In genomic region chr16:94559282-94559681, GRCm38 (mm10) we compare ENCODE assay signal across 11 mouse cellular contexts. TPM values are rescaled to one million over a fixed set of nuclear protein-coding genes. Genes with fewer than 3 reads are reported as not detected.
DNase-seq lines count a peak whose midpoint lies in the region; ATAC-seq and TF ChIP-seq lines count a peak whose summit lies in the region.
"Had no signal": no experiment of that assay in that cellular context is flagged by ENCODE, and none has a peak within 500 bp of the region (broad histone marks: within the 10 kb centered on the region; RNA-seq: fewer than 3 reads in every experiment).

No protein-coding gene starts in this region.

- H3K9me3 ChIP-seq in intestine, postnatal 0 days (ENCODE audit: control insufficient read depth) = no peaks in the 10 kb centered on the region
- no peaks in the 10 kb centered on the region for H3K9me3 ChIP-seq in midbrain, embryonic 16.5 days (replicated peaks; ENCODE audit: control insufficient read depth, low read length, poor library complexity, severe bottlenecking)
- H3K9me3 ChIP-seq: forebrain, embryonic 15.5 days; hindbrain, embryonic 13.5 days had no signal

- 0 out of 2 replicates have a peak overlapping the region, but pooled peaks have one; percentile 2 for H3K4me2 ChIP-seq in intestine, postnatal 0 days (replicated peaks; ENCODE audit: low read depth)
- no peak overlapping the region for H3K4me2 ChIP-seq in midbrain, embryonic 16.5 days (ENCODE audit: low read length)
- H3K4me2 ChIP-seq: forebrain, embryonic 15.5 days; hindbrain, embryonic 13.5 days had no signal

- no peak for TF ChIP-seq POLR2A in kidney, adult 2 months (IDR thresholded peaks at IDR 0.05; ENCODE audit: low read depth, low read length)

- no peak overlapping the region for H3K9ac ChIP-seq in intestine, postnatal 0 days (ENCODE audit: low read depth, low read length)
- H3K9ac ChIP-seq in midbrain, embryonic 16.5 days (ENCODE audit: low read depth, low read length) = no peak overlapping the region
- H3K9ac ChIP-seq: forebrain, embryonic 15.5 days; hindbrain, embryonic 13.5 days had no signal

- ATAC-seq in common myeloid progenitor, adult 5-6 weeks (replicated peaks; ENCODE audit: low read depth, poor library complexity, severe bottlenecking) = peak; percentile 53
- ATAC-seq in intestine, postnatal 0 days = no peak
- no peak for ATAC-seq in midbrain, embryonic 16.5 days
- ATAC-seq: forebrain, embryonic 15.5 days had no signal

- H3K4me1 ChIP-seq in kidney, adult 2 months (ENCODE audit: control insufficient read depth, insufficient read depth, low read length) = no peaks in the 10 kb centered on the region
- H3K4me1 ChIP-seq in intestine, postnatal 0 days (replicated peaks; ENCODE audit: control insufficient read depth, insufficient read depth, low read length) = no peaks in the 10 kb centered on the region
- H3K4me1 ChIP-seq in midbrain, embryonic 16.5 days (ENCODE audit: control insufficient read depth, insufficient read depth, low read length) = no peaks in the 10 kb centered on the region
- H3K4me1 ChIP-seq: forebrain, embryonic 15.5 days; hindbrain, embryonic 13.5 days had no signal

- H3K79me2 ChIP-seq in macrophage (ENCODE audit: inconsistent target) = no peaks in the 10 kb centered on the region

- no peaks in the 10 kb centered on the region for H3K27me3 ChIP-seq in kidney, adult 2 months (replicated peaks; ENCODE audit: control insufficient read depth, insufficient read depth, low read length)
- no peaks in the 10 kb centered on the region for H3K27me3 ChIP-seq in intestine, postnatal 0 days (replicated peaks; ENCODE audit: control insufficient read depth, insufficient read depth, low read length)
- no peaks in the 10 kb centered on the region for H3K27me3 ChIP-seq in midbrain, embryonic 16.5 days (ENCODE audit: control insufficient read depth, insufficient read depth, low read depth, low read length)
- H3K27me3 ChIP-seq: CH12.LX; forebrain, embryonic 15.5 days; hindbrain, embryonic 13.5 days had no signal

- H3K27ac ChIP-seq in kidney, adult 2 months (ENCODE audit: insufficient read depth, low read depth, low read length) = peak overlapping the region; percentile 54
- H3K27ac ChIP-seq in intestine, postnatal 0 days (ENCODE audit: low read depth, low read length) = no peak overlapping the region
- H3K27ac ChIP-seq in macrophage = peak overlapping the region; percentile 63
- H3K27ac ChIP-seq in midbrain, embryonic 16.5 days (ENCODE audit: low read length) = no peak overlapping the region
- H3K27ac ChIP-seq: forebrain, embryonic 15.5 days; hindbrain, embryonic 13.5 days had no signal

- no peak for TF ChIP-seq CTCF in kidney, adult 2 months (conservative IDR thresholded peaks at IDR 0.05; ENCODE audit: insufficient read depth, insufficient read length, low read depth, low read length)
- no peak for TF ChIP-seq CTCF in intestine, postnatal 0 days (IDR thresholded peaks at IDR 0.05; ENCODE audit: low read depth)

- peak; percentile 29 for DNase-seq in kidney, adult 2 months
- DNase-seq in kidney, adult 18-20 months = no peak
- DNase-seq in urinary bladder, adult 2 months (ENCODE audit: low spot score) = no peak
- no peak for DNase-seq in layer of hippocampus, adult 9-11 months

- no peak overlapping the region for H3K4me3 ChIP-seq in kidney, adult 2 months (ENCODE audit: insufficient read depth, low read depth, low read length)
- H3K4me3 ChIP-seq in intestine, postnatal 0 days (ENCODE audit: low read depth, low read length) = no peak overlapping the region
- H3K4me3 ChIP-seq in macrophage (ENCODE audit: inconsistent target) = peak overlapping the region; percentile 16; the same call in 1 of the 2 replicates
- H3K4me3 ChIP-seq in midbrain, embryonic 16.5 days (ENCODE audit: low read depth, low read length) = no peak overlapping the region
- H3K4me3 ChIP-seq: forebrain, embryonic 15.5 days; hindbrain, embryonic 13.5 days had no signal

- WGBS in kidney, adult 2 months = 36% methylated on average over 7 of the region's 7 CpGs
- 33% methylated on average over 7 of the region's 7 CpGs for WGBS in intestine, postnatal 0 days
- WGBS in macrophage (ENCODE audit: missing documents) = 4% methylated on average over 7 of the region's 7 CpGs
- 75% methylated on average over 7 of the region's 7 CpGs for WGBS in midbrain, embryonic 16.5 days

- no peaks in the 10 kb centered on the region for H3K36me3 ChIP-seq in kidney, adult 2 months (ENCODE audit: control insufficient read depth, insufficient read depth, low read length)
- H3K36me3 ChIP-seq in intestine, postnatal 0 days (ENCODE audit: control insufficient read depth, insufficient read depth) = no peaks in the 10 kb centered on the region
- H3K36me3 ChIP-seq in macrophage (ENCODE audit: inconsistent target) = no peaks in the 10 kb centered on the region
- no peaks in the 10 kb centered on the region for H3K36me3 ChIP-seq in midbrain, embryonic 16.5 days (ENCODE audit: control insufficient read depth, insufficient read depth, low read length)
- H3K36me3 ChIP-seq: forebrain, embryonic 15.5 days; hindbrain, embryonic 13.5 days had no signal

RNA-seq across cellular contexts. Expression of gene Dyrk1a, which starts 10.5 kb away (rescaled TPM):
- 25.5 and 27.2 TPM in 2 replicates for polyA plus RNA-seq in kidney, adult 2 months (2012; rRNA removed)
- total RNA-seq in common myeloid progenitor, adult 5-6 weeks (2017) = 72.9 and 77.1 TPM in 2 replicates
- polyA plus RNA-seq in intestine, postnatal 0 days (2015; fragmentation: Nextera tagmentation; extraction: Ambion mirVana) = 8.0 and 8.3 TPM in 2 replicates
- 100 to 1,000 TPM in 3 of 26 experiments, 10 to 100 TPM in 23; 54.2 to 149 (median 85.4) TPM for total RNA-seq in macrophage (2018; cell fraction: chromatin; rRNA removed)
- 10 to 100 TPM; 40.1 to 59.8 (median 43.8) TPM for total RNA-seq in macrophage (2018; cell fraction: cytosol; rRNA removed)
- 10 to 100 TPM; 54.6 to 87.2 (median 64.8) TPM for total RNA-seq in macrophage (2018; cell fraction: nucleus; rRNA removed)
- 22.5 to 30.9 TPM (median 25.6 TPM) in 3 replicates for polyA plus RNA-seq in macrophage (2018)
- 25.4 and 31.6 TPM in 2 replicates for polyA plus RNA-seq in urinary bladder, adult 2 months (2012; rRNA removed)
- polyA plus RNA-seq in midbrain, embryonic 16.5 days (2015; fragmentation: Nextera tagmentation; extraction: Ambion mirVana) = 12.0 and 12.4 TPM in 2 replicates

RNA-seq across cellular contexts. Expression of gene Vps26c, which starts 32.7 kb away (rescaled TPM):
- polyA plus RNA-seq in kidney, adult 2 months (2012; rRNA removed) = 31.4 and 34.8 TPM in 2 replicates
- total RNA-seq in common myeloid progenitor, adult 5-6 weeks (2017) = 9.3 and 20.8 TPM in 2 replicates
- 36.6 and 46.7 TPM in 2 replicates for polyA plus RNA-seq in intestine, postnatal 0 days (2015; fragmentation: Nextera tagmentation; extraction: Ambion mirVana)
- 100 to 1,000 TPM in 6 of 26 experiments, 10 to 100 TPM in 20; 21.2 to 142 (median 55.7) TPM for total RNA-seq in macrophage (2018; cell fraction: chromatin; rRNA removed)
- 10 to 100 TPM; 36.1 to 82.0 (median 68.2) TPM for total RNA-seq in macrophage (2018; cell fraction: cytosol; rRNA removed)
- total RNA-seq in macrophage (2018; cell fraction: nucleus; rRNA removed) = 100 to 1,000 TPM in 1 of 26 experiments, 10 to 100 TPM in 25; 20.1 to 108 (median 38.4) TPM
- polyA plus RNA-seq in macrophage (2018) = 45.9 to 89.1 TPM (median 67.2 TPM) in 3 replicates
- polyA plus RNA-seq in urinary bladder, adult 2 months (2012; rRNA removed) = 52.4 and 64.7 TPM in 2 replicates
- polyA plus RNA-seq in midbrain, embryonic 16.5 days (2015; fragmentation: Nextera tagmentation; extraction: Ambion mirVana) = 80.6 and 83.5 TPM in 2 replicates

Comparison
In these comparisons a context has a peak if more than half of its experiments do, and no peak if none do; other contexts are left out.
1. H3K27ac ChIP-seq: peak in kidney, adult 2 months (single experiment) and macrophage (single experiment); none in intestine, postnatal 0 days (single experiment) and midbrain, embryonic 16.5 days (single experiment).